Mouse (Mus musculus): ENCODE results near the gene Rsph1. TPM values are rescaled to one million over a fixed set of nuclear protein-coding genes. Genes with fewer than 3 reads are reported as not detected.

The Rsph1 gene
- polyA plus RNA-seq (2012; rRNA removed), result 0.08 and 0.13 TPM in 2 replicates

GRCm38 (mm10) chr17:31276922-31277918 lies at the start of gene Rsph1:
Gene Rsph1, minus strand, starts transcription at chr17:31277383.
- Histone ChIP-seq H3K27ac (ENCODE audit: insufficient read depth, low read length) (no peak within 1 kb of the TSS), H3K27me3 (ENCODE audit: control insufficient read depth, insufficient read depth, low read length) (no peaks in the 10 kb centered on the region), H3K4me1 (ENCODE audit: control insufficient read depth, insufficient read depth, insufficient read length) (peaks cover 9% of the 10 kb centered on the region), H3K36me3 (ENCODE audit: control insufficient read depth, insufficient read depth, low read length) (no peaks in the 10 kb centered on the region), H3K4me3 (ENCODE audit: extremely low read depth, insufficient read depth, insufficient read length) (peak within 1 kb of the TSS; percentile 50; the same call in 1 of the 2 replicates)
- 14% methylated on average over 44 of the region's 44 CpGs for WGBS
- TF ChIP-seq CTCF (IDR thresholded peaks at IDR 0.05; ENCODE audit: extremely low read depth, insufficient read depth, insufficient read length, insufficient replicate concordance) (no peak), POLR2A (IDR thresholded peaks at IDR 0.05; ENCODE audit: low read depth, low read length) (no peak)
- peak; percentile 58 to 93 for DNase-seq (ENCODE audit: low read depth in 1 of 2, low spot score in 2 of 2)

- peaks cover 13% of the 10 kb centered on the region for H3K36me3 ChIP-seq (ENCODE audit: control insufficient read depth, insufficient read depth, low read length)
- H3K27me3 ChIP-seq (ENCODE audit: control insufficient read depth, insufficient read depth, low read length), result no peaks in the 10 kb centered on the region
- H3K27ac ChIP-seq (ENCODE audit: insufficient read depth, low read length), result peak overlapping the region; percentile 75
- peaks cover 4% of the 10 kb centered on the region; the same call in 1 of the 2 replicates for H3K4me1 ChIP-seq (ENCODE audit: control insufficient read depth, insufficient read depth, insufficient read length)
- 51% methylated on average over 9 of the region's 9 CpGs for WGBS
- H3K4me3 ChIP-seq (ENCODE audit: extremely low read depth, insufficient read depth, insufficient read length), result no peak overlapping the region
- TF ChIP-seq CTCF (IDR thresholded peaks at IDR 0.05; ENCODE audit: extremely low read depth, insufficient read depth, insufficient read length, insufficient replicate concordance), result no peak
- TF ChIP-seq POLR2A (IDR thresholded peaks at IDR 0.05; ENCODE audit: low read depth, low read length), result no peak
- DNase-seq (ENCODE audit: low read depth in 1 of 2, low spot score in 2 of 2), result peak in 1 of 2 experiments; percentile 57
These were observed 49.2 kb upstream of the Rsph1 start for GRCm38 (mm10) chr17:31326220-31326852.

DNA sequence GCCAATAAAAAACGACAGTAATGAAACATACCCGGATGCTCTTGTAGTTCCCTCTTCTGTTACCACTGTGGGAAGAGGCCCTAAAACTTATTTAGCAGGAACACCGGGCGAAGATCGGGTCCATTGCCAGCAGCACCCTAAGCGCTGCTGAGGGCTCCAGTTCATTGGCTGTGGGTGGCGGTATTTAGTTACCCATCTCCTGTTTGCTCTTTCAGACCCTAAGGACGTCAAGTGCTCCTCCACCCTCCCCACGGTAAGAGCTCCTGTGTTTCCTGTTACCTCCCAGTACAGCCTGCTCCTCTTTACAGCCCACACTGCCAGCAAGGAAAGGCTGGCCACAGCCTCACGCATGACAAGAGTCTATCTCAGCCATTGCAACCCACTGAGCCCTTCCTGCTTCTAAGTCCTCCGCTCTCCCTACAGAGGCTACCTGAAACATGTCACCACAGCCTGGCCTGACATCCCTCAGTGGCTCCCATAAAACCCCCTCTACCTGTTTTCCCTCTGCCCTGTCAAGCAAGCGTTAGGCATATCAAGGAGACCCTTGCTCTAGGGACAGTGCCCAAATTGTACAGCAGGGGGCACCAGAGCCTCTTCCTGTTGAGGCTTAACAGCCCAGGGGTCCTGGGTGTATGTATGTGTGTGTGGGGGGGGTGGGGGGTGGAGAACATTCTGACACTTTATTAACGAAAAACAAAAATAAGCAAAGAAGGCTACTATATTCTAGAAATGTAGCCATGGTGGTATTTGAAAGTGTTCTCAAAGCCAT lies 48.5 kb upstream of the Rsph1 start:
- no peak overlapping the region for H3K4me3 ChIP-seq (ENCODE audit: extremely low read depth, insufficient read depth, insufficient read length)

DNA sequence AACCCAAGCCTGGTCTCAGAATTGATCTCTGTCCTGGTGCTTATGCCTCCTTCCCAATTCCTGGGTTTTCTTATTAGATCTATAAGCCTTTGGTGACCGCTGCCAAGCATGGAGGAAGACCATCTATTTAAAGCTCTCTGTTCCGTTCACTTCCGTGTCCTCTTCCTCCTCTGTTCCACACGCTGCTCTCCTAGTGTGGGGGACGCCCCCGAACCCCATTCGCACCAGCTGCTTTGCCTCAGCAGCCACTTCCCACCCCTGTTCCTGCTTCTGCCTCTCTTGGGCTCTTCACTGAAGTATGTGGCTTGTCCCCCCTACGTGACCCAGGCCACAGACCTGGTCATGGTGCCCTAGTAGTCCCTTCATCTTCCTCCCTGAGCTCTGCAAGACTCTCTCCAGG lies 47.0 kb upstream of the Rsph1 start:
- no peak overlapping the region for H3K4me3 ChIP-seq (ENCODE audit: extremely low read depth, insufficient read depth, insufficient read length)
- TF ChIP-seq CTCF (IDR thresholded peaks at IDR 0.05; ENCODE audit: extremely low read depth, insufficient read depth, insufficient read length, insufficient replicate concordance), result no peak
- TF ChIP-seq POLR2A (IDR thresholded peaks at IDR 0.05; ENCODE audit: low read depth, low read length), result no peak
- 91% methylated on average over 8 of the region's 8 CpGs for WGBS
- peaks cover 4% of the 10 kb centered on the region; the same call in 1 of the 2 replicates for H3K4me1 ChIP-seq (ENCODE audit: control insufficient read depth, insufficient read depth, insufficient read length)
- 0 out of 2 replicates have a peak overlapping the region, but pooled peaks have one; percentile 19 for H3K27ac ChIP-seq (ENCODE audit: insufficient read depth, low read length)
- no peak for DNase-seq (ENCODE audit: low read depth in 1 of 2, low spot score in 2 of 2)
- H3K36me3 ChIP-seq (ENCODE audit: control insufficient read depth, insufficient read depth, low read length), result peaks cover 16% of the 10 kb centered on the region
- no peaks in the 10 kb centered on the region for H3K27me3 ChIP-seq (ENCODE audit: control insufficient read depth, insufficient read depth, low read length)

More for the DNA sequence above, 48.5 kb upstream of the Rsph1 start:
- DNase-seq (ENCODE audit: low read depth in 1 of 2, low spot score in 2 of 2), result peak in 1 of 2 experiments; percentile 28
- peaks cover 13% of the 10 kb centered on the region for H3K36me3 ChIP-seq (ENCODE audit: control insufficient read depth, insufficient read depth, low read length)
- no peak for TF ChIP-seq POLR2A (IDR thresholded peaks at IDR 0.05; ENCODE audit: low read depth, low read length)
- TF ChIP-seq CTCF (IDR thresholded peaks at IDR 0.05; ENCODE audit: extremely low read depth, insufficient read depth, insufficient read length, insufficient replicate concordance), result peak; percentile 54; the same call in 1 of the 2 replicates
- H3K4me1 ChIP-seq (ENCODE audit: control insufficient read depth, insufficient read depth, insufficient read length), result peaks cover 4% of the 10 kb centered on the region; the same call in 1 of the 2 replicates
- H3K27ac ChIP-seq (ENCODE audit: insufficient read depth, low read length), result peak overlapping the region; percentile 74
- 67% methylated on average over 13 of the region's 13 CpGs for WGBS
- H3K27me3 ChIP-seq (ENCODE audit: control insufficient read depth, insufficient read depth, low read length), result no peaks in the 10 kb centered on the region

GRCm38 (mm10) chr17:31323379-31323778 lies 46.2 kb upstream of the Rsph1 start:
- H3K27ac ChIP-seq (ENCODE audit: insufficient read depth, low read length), result no peak overlapping the region
- H3K4me3 ChIP-seq (ENCODE audit: extremely low read depth, insufficient read depth, insufficient read length), result no peak overlapping the region
- no peak for TF ChIP-seq CTCF (IDR thresholded peaks at IDR 0.05; ENCODE audit: extremely low read depth, insufficient read depth, insufficient read length, insufficient replicate concordance)
- TF ChIP-seq POLR2A (IDR thresholded peaks at IDR 0.05; ENCODE audit: low read depth, low read length), result no peak
- peaks cover 20% of the 10 kb centered on the region for H3K36me3 ChIP-seq (ENCODE audit: control insufficient read depth, insufficient read depth, low read length)
- 93% methylated on average over 4 of the region's 4 CpGs for WGBS
- no peak for DNase-seq (ENCODE audit: low read depth in 1 of 2, low spot score in 2 of 2)
- H3K4me1 ChIP-seq (ENCODE audit: control insufficient read depth, insufficient read depth, insufficient read length), result peaks cover 4% of the 10 kb centered on the region; the same call in 1 of the 2 replicates
- H3K27me3 ChIP-seq (ENCODE audit: control insufficient read depth, insufficient read depth, low read length), result no peaks in the 10 kb centered on the region

DNA sequence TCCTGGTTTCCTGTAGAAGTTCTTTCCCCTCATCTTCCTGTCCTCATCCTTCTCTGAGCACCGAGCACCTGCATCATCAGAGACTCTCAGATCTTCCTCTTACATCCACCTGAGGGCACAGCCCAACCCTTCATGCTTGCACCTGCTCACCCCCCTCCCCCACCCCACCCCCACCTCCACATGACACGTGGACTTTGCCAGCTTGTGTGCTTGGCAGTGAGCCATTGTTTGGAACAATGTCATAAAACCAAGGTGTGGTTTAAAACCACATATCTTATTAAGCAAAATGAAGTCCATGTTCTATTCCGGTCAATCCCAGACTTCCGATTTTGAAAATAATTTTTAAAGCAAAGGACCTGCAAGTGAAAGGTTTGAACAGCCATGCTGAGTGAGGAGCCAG lies 45.3 kb upstream of the Rsph1 start:
- TF ChIP-seq POLR2A (IDR thresholded peaks at IDR 0.05; ENCODE audit: low read depth, low read length), result no peak
- TF ChIP-seq CTCF (IDR thresholded peaks at IDR 0.05; ENCODE audit: extremely low read depth, insufficient read depth, insufficient read length, insufficient replicate concordance), result no peak
- no peak overlapping the region for H3K27ac ChIP-seq (ENCODE audit: insufficient read depth, low read length)
- no peak overlapping the region for H3K4me3 ChIP-seq (ENCODE audit: extremely low read depth, insufficient read depth, insufficient read length)
- peaks cover 4% of the 10 kb centered on the region; the same call in 1 of the 2 replicates for H3K4me1 ChIP-seq (ENCODE audit: control insufficient read depth, insufficient read depth, insufficient read length)
- no peaks in the 10 kb centered on the region for H3K27me3 ChIP-seq (ENCODE audit: control insufficient read depth, insufficient read depth, low read length)
- WGBS, result 73% methylated on average over 4 of the region's 4 CpGs
- DNase-seq (ENCODE audit: low read depth in 1 of 2, low spot score in 2 of 2), result no peak
- peaks cover 21% of the 10 kb centered on the region for H3K36me3 ChIP-seq (ENCODE audit: control insufficient read depth, insufficient read depth, low read length)

Data from spleen, adult 2 months (tissue).